8 mouse cellular contexts compared by ENCODE assay signal in genomic region chr13:58806397-58806892, GRCm38 (mm10). TPM values are rescaled to one million over a fixed set of nuclear protein-coding genes. Genes with fewer than 3 reads are reported as not detected.
DNase-seq lines count a peak whose midpoint lies in the region; ATAC-seq and TF ChIP-seq lines count a peak whose summit lies in the region.

TSS of gene Ntrk2 (plus strand) at chr13:58806569.

- peak within 1 kb of the TSS; percentile 89 for H3K27ac ChIP-seq in hindbrain, embryonic 12.5 days
- no peak within 1 kb of the TSS for H3K27ac ChIP-seq in lung, embryonic 14.5 days (ENCODE audit: low read depth)

- H3K27me3 ChIP-seq in Patski, result peaks cover 37% of the 10 kb centered on the region
- H3K27me3 ChIP-seq in hindbrain, embryonic 12.5 days, result peaks cover 16% of the 10 kb centered on the region
- H3K27me3 ChIP-seq in lung, embryonic 14.5 days (ENCODE audit: insufficient read depth, low read length), result peaks cover 50% of the 10 kb centered on the region

- in situ Hi-C loops in Patski (cut with MboI; ENCODE audit: low pct_unique_long_range_greater_than_20kb), result loop anchor here (5.0 kb wide), 1 partner anchor 266 kb away; no protein-coding TSS in a partner anchor

- H3K4me1 ChIP-seq in hindbrain, embryonic 12.5 days, result peaks cover 29% of the 10 kb centered on the region
- H3K4me1 ChIP-seq in lung, embryonic 14.5 days (ENCODE audit: insufficient read depth), result no peaks in the 10 kb centered on the region

- no peaks in the 10 kb centered on the region for H3K36me3 ChIP-seq in hindbrain, embryonic 12.5 days
- H3K36me3 ChIP-seq in lung, embryonic 14.5 days (ENCODE audit: insufficient read depth), result no peaks in the 10 kb centered on the region

- CTCF ChIA-PET in Patski (lab: Charles Lee), result interaction anchor here (1.0 to 2.3 kb wide), 2 partner anchors 265 to 267 kb away, joined by 3 to 19 read pairs; no protein-coding TSS in a partner anchor

- WGBS in hindbrain, embryonic 12.5 days, result under 1% methylated on average over 47 of the region's 47 CpGs
- WGBS in lung, embryonic 14.5 days, result under 1% methylated on average over 47 of the region's 47 CpGs

- H3K4me2 ChIP-seq in hindbrain, embryonic 12.5 days (replicated peaks), result peak within 1 kb of the TSS; percentile 95
- peak within 1 kb of the TSS; percentile 98 for H3K4me2 ChIP-seq in lung, embryonic 14.5 days

- TF ChIP-seq CTCF in Patski (IDR thresholded peaks at IDR 0.05), result no peak
- peak; percentile 89 for TF ChIP-seq CTCF in lung, embryonic 14.5 days (IDR thresholded peaks at IDR 0.05; ENCODE audit: low read depth)

- ATAC-seq in Patski, result peak; percentile 65
- peak; percentile 86 for ATAC-seq in hindbrain, embryonic 12.5 days (ENCODE audit: low FRiP score)
- ATAC-seq in lung, embryonic 14.5 days (ENCODE audit: insufficient read depth), result peak; percentile 82

- peak within 1 kb of the TSS; percentile 90 for H3K9ac ChIP-seq in hindbrain, embryonic 12.5 days
- peak within 1 kb of the TSS; percentile 32 for H3K9ac ChIP-seq in lung, embryonic 14.5 days

- peak; percentile 19 for DNase-seq in Patski (ENCODE audit: low read depth, low spot score)
- peak; percentile 96 to 97 for DNase-seq in cerebellum, postnatal 25 days
- peak; percentile 91 to 97 for DNase-seq in frontal cortex, postnatal 36 days (ENCODE audit: low spot score in 2 of 2)
- DNase-seq in layer of hippocampus, adult 9-11 months, result peak; percentile 89
- peak; percentile 95 for DNase-seq in lung, embryonic 14.5 days
- DNase-seq in retina, embryonic 14.5 days (ENCODE audit: low spot score), result peak; percentile 95
- peak; percentile 64 to 79 for DNase-seq in urinary bladder, postnatal 36 days (ENCODE audit: low spot score in 2 of 2)

- H3K9me3 ChIP-seq in hindbrain, embryonic 12.5 days (replicated peaks), result no peaks in the 10 kb centered on the region
- H3K9me3 ChIP-seq in lung, embryonic 14.5 days (ENCODE audit: low read depth, low read length), result no peaks in the 10 kb centered on the region

- POLR2A ChIA-PET in Patski (lab: Charles Lee), result no interaction called here

- H3K4me3 ChIP-seq in hindbrain, embryonic 12.5 days, result peak within 1 kb of the TSS; percentile 77
- peak within 1 kb of the TSS; percentile 43 for H3K4me3 ChIP-seq in lung, embryonic 14.5 days (ENCODE audit: low read depth, low read length)

RNA-seq across cellular contexts. Expression of gene Ntrk2, which starts in this region (rescaled TPM):
- 0.44 TPM for polyA plus RNA-seq in Patski (2021)
- polyA plus RNA-seq in hindbrain, embryonic 12.5 days (2016; fragmentation: Nextera tagmentation; extraction: Ambion mirVana), result 65.4 and 71.2 TPM in 2 replicates
- polyA plus RNA-seq in lung, embryonic 14.5 days (2014; fragmentation: Nextera tagmentation; extraction: Ambion mirVana), result 1.3 and 1.7 TPM in 2 replicates

Comparison
In these comparisons a context has a peak if more than half of its experiments do, and no peak if none do; other contexts are left out.
1. RNA of gene Ntrk2 (polyA plus RNA-seq): 65.4 to 71.2 TPM in hindbrain, embryonic 12.5 days; 1.3 to 1.7 TPM in lung, embryonic 14.5 days and 0.44 TPM in Patski (single experiment); every median in the first group is over 10 times any median in the second.
2. Peak in DNase-seq and ATAC-seq in Patski; RNA of the gene not detected or under 1 TPM.
3. DNase-seq: peak in every context shown above with its lines; median percentile 96 in cerebellum, postnatal 25 days; 95 in lung, embryonic 14.5 days; 95 in retina, embryonic 14.5 days; 94 in frontal cortex, postnatal 36 days; 89 in layer of hippocampus, adult 9-11 months; 72 in urinary bladder, postnatal 36 days; 19 in Patski.
4. Peak in every context shown above with its lines, with median percentiles within 50 percentile points of each other: ATAC-seq.